Mouse (Mus musculus) gastrocnemius, adult 18-20 months (tissue): ENCODE results near the gene Trmt10b. TPM values are rescaled to one million over a fixed set of nuclear protein-coding genes. Genes with fewer than 3 reads are reported as not detected.

ENCODE experiments used
- DNase-seq: peaks from one replicate; pipeline ENCODE4 v3.0.0; 2021; ENCODE audit warnings: low spot score
- long read RNA-seq, 2 experiments: library from polyadenylated mRNA; stranded (forward); transcript quantifications; one replicate each; pipeline ENCODE4 v2.0.0; 2021
- total RNA-seq, 2 experiments: library from RNA; stranded (reverse); gene quantifications; 2 replicates each; pipeline ENCODE4 v1.2.3; 2021

Gene Trmt10b
- 1 to 10 TPM; 5.8 to 6.0 TPM for total RNA-seq
- long read RNA-seq, experiment 1, transcript Trmt10b-201 (9 exons, 2,064 nt) = major isoform, 5 of 11 reads
- long read RNA-seq, experiment 1, partial matches to known transcripts = 0 of 11 reads
- long read RNA-seq, experiment 1, other reads (novel, unspliced or antisense) = 6 of 11 reads
- long read RNA-seq, experiment 2, transcript Trmt10b-201 (9 exons, 2,064 nt) = major isoform, 7 of 18 reads
- long read RNA-seq, experiment 2, partial matches to known transcripts = 0 of 18 reads
- long read RNA-seq, experiment 2, other reads (novel, unspliced or antisense) = 11 of 18 reads

- peak; percentile 77 for DNase-seq
Observed at GRCm38 (mm10) chr4:45296662-45297564, at the start of gene Trmt10b. Trmt10b (plus strand) TSS chr4:45297127.

GRCm38 (mm10) chr4:45251265-45251664, 45.7 kb upstream of the Trmt10b start:
- no peak for DNase-seq

- no peak for DNase-seq
Observed at GRCm38 (mm10) chr4:45252861-45253262, 44.1 kb upstream of the Trmt10b start.

- DNase-seq = no peak
Observed at GRCm38 (mm10) chr4:45253839-45254601, 42.9 kb upstream of the Trmt10b start.

- no peak for DNase-seq
Observed at GRCm38 (mm10) chr4:45259232-45259832, 37.6 kb upstream of the Trmt10b start.

DNA sequence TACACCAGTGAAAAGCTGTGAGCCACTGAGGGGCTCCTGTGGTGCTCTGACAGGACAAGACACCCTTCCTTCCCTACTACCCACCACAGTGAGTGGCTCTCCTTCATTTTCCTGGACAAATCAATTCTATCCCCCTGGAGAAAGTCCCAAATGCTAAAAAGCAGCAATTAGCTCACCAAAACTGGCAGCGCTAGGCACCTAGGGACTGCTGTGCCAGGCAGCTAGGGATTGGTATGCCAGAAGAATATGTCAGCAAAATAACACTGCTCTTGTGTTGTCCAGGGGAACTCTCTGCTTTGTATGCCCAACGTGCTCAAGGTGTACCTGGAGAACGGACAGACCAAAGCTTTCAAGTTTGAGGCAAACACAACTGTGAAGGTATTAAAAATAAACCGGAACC, 35.4 kb upstream of the Trmt10b start:
- no peak for DNase-seq

DNA sequence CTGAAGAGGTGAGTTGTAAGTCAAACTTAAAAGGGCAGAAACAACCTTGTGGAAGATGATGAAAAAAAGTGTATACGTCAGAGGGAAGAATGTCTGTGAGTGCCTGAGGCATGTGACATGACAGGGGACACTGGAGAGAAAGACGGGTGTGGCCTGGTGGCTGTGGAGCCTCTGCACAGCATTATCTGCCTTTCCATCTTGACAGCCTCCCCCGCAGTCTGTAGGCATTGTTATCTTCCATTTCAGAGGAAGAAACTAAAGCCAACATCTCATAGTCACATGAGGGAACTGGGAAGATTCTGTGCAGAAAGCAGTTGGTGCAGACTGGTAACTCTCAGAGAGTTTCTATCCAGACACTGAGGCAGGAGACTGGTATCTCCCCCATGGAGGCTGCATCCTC, 29.0 kb upstream of the Trmt10b start:
- DNase-seq = no peak

DNA sequence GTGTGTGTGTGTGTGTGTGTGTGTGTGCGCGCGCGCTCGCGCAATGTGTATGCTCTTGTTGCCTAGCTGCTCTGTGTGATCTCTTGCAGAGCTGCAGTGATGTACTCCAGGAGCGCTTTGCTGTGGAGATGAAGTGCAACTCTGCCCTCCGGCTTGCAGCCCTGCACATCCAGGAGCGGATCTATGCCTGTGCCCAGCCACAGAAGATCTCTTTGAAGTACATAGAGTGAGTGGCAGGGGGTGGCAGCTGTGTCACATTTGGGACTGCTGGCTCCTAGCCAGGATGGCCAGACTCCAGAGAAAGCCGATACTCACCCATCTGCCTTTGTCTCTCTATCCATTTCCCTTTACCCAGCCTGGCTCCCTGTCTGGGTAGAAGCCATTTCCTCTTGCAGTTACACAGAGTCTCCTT, 25.9 kb upstream of the Trmt10b start:
- no peak for DNase-seq

DNA sequence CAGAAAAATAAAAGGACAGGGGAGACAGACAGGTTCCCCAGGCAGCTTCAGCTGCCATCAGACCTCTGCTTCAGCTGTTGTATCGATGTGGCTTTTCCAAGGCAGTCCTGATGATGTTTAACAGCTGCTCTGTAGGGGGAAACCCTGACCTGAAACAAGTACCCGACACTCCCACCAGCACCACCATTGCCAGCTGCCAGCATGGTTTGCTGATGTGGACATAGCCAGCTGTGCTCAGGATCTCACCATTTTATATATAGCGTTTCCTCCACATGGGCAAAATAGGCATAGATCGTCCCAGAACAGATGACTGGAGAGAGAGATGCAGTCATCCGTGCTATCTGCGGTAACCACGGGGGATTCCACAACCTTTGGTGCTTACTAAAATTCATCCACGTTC, 21.2 kb upstream of the Trmt10b start:
- DNase-seq = no peak

DNA sequence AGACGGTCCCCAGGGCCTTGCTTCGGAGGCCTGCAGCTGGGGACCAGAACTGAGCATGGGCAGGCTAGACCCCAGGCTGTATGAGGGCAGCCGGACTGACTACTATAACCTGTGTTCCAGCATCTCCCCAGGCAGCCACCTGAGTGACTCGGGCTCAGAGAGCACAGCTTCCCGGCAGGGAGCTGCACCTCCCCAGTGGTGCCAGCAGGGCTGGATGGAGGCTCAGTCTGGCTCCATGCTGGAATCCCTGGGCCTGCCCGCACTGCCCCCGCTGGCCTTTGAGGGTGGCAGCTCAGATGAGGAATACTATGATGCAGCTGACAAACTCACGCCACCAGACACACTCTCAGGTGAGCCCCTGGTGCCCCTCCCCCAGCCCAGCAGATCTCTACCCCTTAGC, 17.6 kb upstream of the Trmt10b start:
- no peak for DNase-seq

- DNase-seq = peak; percentile 65
Observed at GRCm38 (mm10) chr4:45279981-45280548, 16.9 kb upstream of the Trmt10b start.

GRCm38 (mm10) chr4:45286318-45286717, 10.6 kb upstream of the Trmt10b start:
- no peak for DNase-seq

DNA sequence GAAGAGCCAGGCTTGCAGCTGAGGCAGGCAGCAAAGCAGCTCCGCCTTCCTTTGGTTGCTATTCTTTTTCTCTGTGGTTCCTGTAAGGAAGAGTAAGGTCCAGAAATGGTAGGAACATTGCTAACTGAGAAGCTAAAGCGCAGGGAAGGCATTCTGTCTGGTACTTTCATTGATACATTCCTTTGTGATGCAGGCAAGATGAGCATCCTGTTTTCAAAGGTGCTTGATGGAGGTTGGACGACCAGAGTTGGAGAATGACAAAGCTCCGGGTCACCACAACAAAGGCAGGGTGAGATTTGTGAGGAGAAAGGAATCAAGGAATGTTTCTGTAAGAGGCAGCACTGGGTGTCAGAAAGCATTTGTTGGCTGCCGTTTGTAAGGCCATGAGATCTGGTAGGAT, 9.0 kb upstream of the Trmt10b start:
- no peak for DNase-seq

GRCm38 (mm10) chr4:45305536-45305935, 8.6 kb downstream of the Trmt10b start:
- DNase-seq = no peak

DNA sequence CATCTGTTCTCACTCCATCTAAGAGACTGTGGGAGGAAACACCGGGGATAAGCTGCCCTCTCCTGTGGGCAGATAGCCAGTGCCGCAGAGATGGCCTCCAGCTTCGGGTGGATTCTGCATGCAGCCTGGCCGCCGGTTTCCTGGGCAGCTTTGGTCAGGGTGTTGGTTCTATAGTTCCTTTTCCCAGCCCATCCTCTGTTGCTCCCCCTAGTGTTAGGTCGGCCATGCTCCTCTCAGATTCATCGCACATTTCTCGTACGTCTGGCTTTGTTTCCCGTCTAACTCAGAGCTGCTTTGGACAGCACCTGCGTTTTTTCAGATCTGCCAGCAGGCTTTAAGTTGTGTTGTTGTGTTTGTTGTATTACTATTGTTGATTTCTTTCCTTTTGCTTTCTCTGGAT, 11.1 kb downstream of the Trmt10b start:
- DNase-seq = no peak

DNA sequence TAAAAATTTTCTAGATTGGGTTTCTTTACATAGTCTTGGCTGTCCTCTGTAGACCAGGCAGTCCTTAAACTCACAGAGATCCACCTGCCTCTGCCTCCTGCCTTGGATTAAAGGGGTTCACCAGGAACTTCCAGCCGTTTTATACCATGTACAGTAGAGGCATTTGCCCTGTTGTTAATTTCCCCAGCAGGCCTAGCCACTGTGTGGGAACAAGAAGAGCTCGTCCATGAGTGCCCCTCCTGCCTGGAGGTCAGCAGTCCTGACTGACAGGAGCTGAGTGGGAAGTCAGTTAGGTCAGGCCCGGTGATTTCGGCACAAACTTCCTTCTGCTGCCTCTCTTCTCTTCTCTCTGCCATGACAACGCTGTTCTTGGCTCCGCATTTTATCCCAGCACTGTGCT, 11.7 kb downstream of the Trmt10b start:
- DNase-seq = no peak

GRCm38 (mm10) chr4:45311056-45311455, 14.1 kb downstream of the Trmt10b start:
- no peak for DNase-seq

DNA sequence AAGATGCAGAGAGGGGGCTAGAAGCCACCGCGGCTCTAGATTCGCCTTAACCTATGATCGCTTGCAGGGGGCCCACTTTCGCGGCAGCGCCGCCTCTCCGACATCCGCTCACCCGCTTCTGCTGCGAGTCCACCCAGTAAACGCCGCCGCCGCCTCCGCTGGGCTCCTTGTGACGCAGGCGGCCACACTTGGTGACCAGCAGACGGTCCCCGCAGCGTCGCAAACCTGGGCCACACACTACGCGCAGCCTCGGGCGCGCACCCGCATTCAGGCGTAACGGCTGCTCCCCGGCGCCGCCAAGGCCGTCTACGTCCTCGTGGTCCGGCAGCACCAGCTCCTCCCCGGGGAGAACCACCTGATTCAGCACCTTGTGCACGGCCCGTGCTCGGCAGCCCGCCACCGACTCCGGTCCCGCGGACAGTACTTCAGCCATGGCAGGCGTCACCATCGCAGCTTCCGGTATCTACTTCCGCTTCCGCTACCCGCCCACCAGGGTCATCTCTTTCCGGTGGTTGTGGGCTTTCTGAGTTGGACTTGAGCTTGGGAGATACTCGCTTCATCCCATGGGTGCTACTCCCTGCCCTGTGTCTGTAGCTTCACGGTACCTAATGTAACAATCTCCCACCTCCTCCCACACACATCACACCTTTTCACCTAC, 23.4 kb downstream of the Trmt10b start:
- peak; percentile 88 for DNase-seq

DNA sequence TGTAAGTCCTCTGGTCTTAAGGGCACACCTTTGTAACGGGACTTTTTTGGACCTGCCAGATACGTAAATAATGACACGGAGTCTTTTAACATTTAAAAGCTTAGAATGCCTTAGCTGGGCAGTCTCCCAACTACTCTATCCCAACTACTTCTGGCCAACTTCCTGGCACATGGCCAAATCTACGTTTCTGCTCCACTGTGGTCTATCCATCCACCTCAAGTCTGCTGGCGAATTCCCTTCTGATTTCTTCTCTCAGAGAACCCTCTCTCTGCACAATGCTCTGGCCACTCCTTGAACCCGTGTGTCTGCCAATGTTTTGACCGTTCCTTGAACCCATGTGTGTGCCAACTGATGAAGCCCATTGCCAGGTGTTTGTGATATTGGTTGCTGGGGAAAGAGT, 34.2 kb downstream of the Trmt10b start:
- no peak for DNase-seq

DNA sequence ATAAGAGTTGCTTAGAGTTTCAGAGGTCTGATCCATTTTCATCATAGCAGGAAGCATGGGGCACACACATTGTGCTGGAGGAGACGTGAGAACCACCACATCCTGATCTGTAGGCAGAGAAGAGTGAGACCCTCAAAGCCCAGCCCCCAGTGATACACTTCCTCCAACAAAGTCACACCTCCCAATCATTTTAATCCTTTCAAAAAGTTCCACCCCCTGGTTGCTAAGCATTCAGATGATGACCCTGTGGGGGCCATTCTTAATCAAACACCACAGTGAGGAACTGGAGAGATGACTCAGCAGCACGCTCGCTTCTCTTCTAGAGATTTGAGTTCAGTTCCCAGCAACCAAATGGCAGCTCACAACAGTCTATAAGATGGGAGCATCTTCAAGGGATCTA, 35.5 kb downstream of the Trmt10b start:
- no peak for DNase-seq

DNA sequence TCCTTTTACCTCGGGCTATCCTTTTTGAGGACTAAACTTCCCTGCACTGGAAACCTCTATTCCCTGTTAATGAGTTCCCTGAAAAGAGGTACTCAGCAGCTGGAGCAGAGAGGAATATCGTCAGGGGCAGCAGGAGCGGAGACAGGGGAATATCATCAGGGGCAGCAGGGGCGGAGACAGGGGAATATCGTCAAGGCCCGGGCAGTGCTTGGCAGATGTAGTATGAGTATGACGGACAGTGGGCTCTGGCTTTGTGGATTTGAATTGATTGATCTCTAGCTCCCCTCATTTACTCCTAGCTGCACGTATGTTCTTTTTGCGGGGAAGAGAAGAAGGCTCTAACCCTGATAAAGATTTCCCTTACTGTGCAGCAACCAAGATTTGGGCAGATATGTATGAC, 44.3 kb downstream of the Trmt10b start:
- DNase-seq = no peak
